Mouse (Mus musculus) hindbrain, postnatal 0 days (tissue): ENCODE results near the gene Snx17. TPM values are rescaled to one million over a fixed set of nuclear protein-coding genes. Genes with fewer than 3 reads are reported as not detected.

ENCODE experiments used
- ATAC-seq: fragments of 200-750 bp; cut with Nextera tagmentation; 2 replicates; pipeline ENCODE4 v1.8.0; 2017; ENCODE audit warnings: mild to moderate bottlenecking, moderate TSS enrichment, moderate library complexity
- DNase-seq: peaks from one replicate; pipeline ENCODE4 v3.0.0-alpha.2; 2015; ENCODE audit warnings: low spot score
- H3K27ac ChIP-seq: fragments of 300-500 bp; sonication (generic); 2 replicates; pipeline ENCODE4 v1.5.1; 2014; ENCODE audit warnings: mild to moderate bottlenecking
- H3K27me3 ChIP-seq: fragments of 300-500 bp; sonication (generic); 2 replicates; pipeline ENCODE4 v1.6.1; 2014; ENCODE audit warnings: low read length, mixed read lengths; ENCODE audit not compliant: insufficient read depth
- H3K36me3 ChIP-seq: fragments of 300-500 bp; sonication (generic); 2 replicates; pipeline ENCODE4 v1.6.1; 2014; ENCODE audit warnings: low read length, mixed read lengths; ENCODE audit not compliant: insufficient read depth
- H3K4me1 ChIP-seq: fragments of 300-500 bp; sonication (generic); 2 replicates; pipeline ENCODE4 v1.6.1; 2014; ENCODE audit warnings: antibody characterized with exemption, low read length, mixed read lengths; ENCODE audit not compliant: insufficient read depth
- H3K4me2 ChIP-seq: fragments of 300-500 bp; sonication (generic); 2 replicates; pipeline ENCODE4 v1.6.1; 2014; ENCODE audit warnings: low read depth, mild to moderate bottlenecking, low read length, moderate library complexity, mixed read lengths
- H3K4me3 ChIP-seq: fragments of 300-500 bp; sonication (generic); 2 replicates; pipeline ENCODE4 v1.5.1; 2014; ENCODE audit warnings: low read length
- H3K9ac ChIP-seq: fragments of 300-500 bp; sonication (generic); replicated peaks from 2 replicates; pipeline ENCODE4 v1.6.1; 2014; ENCODE audit warnings: mild to moderate bottlenecking, low read length, moderate library complexity, mixed read lengths
- H3K9me3 ChIP-seq: fragments of 300-500 bp; sonication (generic); 2 replicates; pipeline ENCODE4 v1.6.1; 2016; ENCODE audit warnings: low read length, mixed read lengths
- CTCF ChIP-seq: IDR thresholded peaks from 2 replicates; pipeline ENCODE4 v1.5.1; 2016; ENCODE audit warnings: antibody characterized with exemption, control low read depth, low read depth
- WGBS: fragments of 180-500 bp; shearing (Covaris S2); extraction: QIAGEN DNeasy Blood & Tissue Kit; methylation state at CpG from one replicate; pipeline ENCODE4 v1.1.7; 2014; 5-methylcytosine and 5-hydroxymethylcytosine counted together
- polyA plus RNA-seq: library from polyadenylated mRNA; unstranded; fragments of >200 nt; fragmentation: Nextera tagmentation; extraction: Ambion mirVana; gene quantifications from 2 replicates; pipeline ENCODE4 v1.2.1, GENCODE M21; 2015
- total RNA-seq: library from RNA; depleted of rRNA; stranded (reverse); fragments of >200 nt; gene quantifications from 2 replicates; pipeline ENCODE4 v1.2.3, GENCODE M21; 2014

Gene Snx17
- total and polyA plus RNA-seq, 2 experiments from 2014 or later, result 112 to 116 TPM

- H3K27ac ChIP-seq, result no peak overlapping the region
- H3K4me3 ChIP-seq, result no peak overlapping the region
- WGBS, result 93% methylated on average over 10 of the region's 10 CpGs
- peaks cover 5% of the 10 kb centered on the region; the same call in 1 of the 2 replicates for H3K9me3 ChIP-seq
- no peak overlapping the region for H3K4me2 ChIP-seq
- no peaks in the 10 kb centered on the region for H3K27me3 ChIP-seq
- no peak overlapping the region for H3K9ac ChIP-seq
- ATAC-seq (no peak), DNase-seq (no peak)
- peaks cover 61% of the 10 kb centered on the region for H3K36me3 ChIP-seq
- no peak for TF ChIP-seq CTCF
- peaks cover 13% of the 10 kb centered on the region for H3K4me1 ChIP-seq
Measured at GRCm38 (mm10) chr5:31196207-31196606, 3.2 kb downstream of the Snx17 start.

- Histone ChIP-seq H3K9ac (no peak overlapping the region), H3K4me2 (no peak overlapping the region), H3K27ac (no peak overlapping the region), H3K9me3 (peaks cover 5% of the 10 kb centered on the region; the same call in 1 of the 2 replicates), H3K36me3 (peaks cover 59% of the 10 kb centered on the region), H3K27me3 (no peaks in the 10 kb centered on the region), H3K4me3 (no peak overlapping the region), H3K4me1 (peaks cover 9% of the 10 kb centered on the region)
- WGBS, result 93% methylated on average over 12 of the region's 12 CpGs
- DNase-seq (no peak), ATAC-seq (no peak)
- TF ChIP-seq CTCF, result no peak
Measured at GRCm38 (mm10) chr5:31197072-31197471, 4.0 kb downstream of the Snx17 start.

- Histone ChIP-seq H3K4me2 (no peak overlapping the region), H3K9me3 (peaks cover 5% of the 10 kb centered on the region; the same call in 1 of the 2 replicates), H3K36me3 (peaks cover 62% of the 10 kb centered on the region), H3K27me3 (no peaks in the 10 kb centered on the region), H3K4me1 (peaks cover 11% of the 10 kb centered on the region; the same call in 1 of the 2 replicates), H3K9ac (no peak overlapping the region), H3K27ac (no peak overlapping the region), H3K4me3 (no peak overlapping the region)
- no peak for TF ChIP-seq CTCF
- DNase-seq (no peak), ATAC-seq (no peak)
- 83% methylated on average over 9 of the region's 9 CpGs for WGBS
Measured at GRCm38 (mm10) chr5:31198170-31198569, 5.1 kb downstream of the Snx17 start.

GRCm38 (mm10) chr5:31198616-31199320 lies 5.7 kb downstream of the Snx17 start:
- Histone ChIP-seq H3K36me3 (peaks cover 68% of the 10 kb centered on the region), H3K27ac (no peak overlapping the region), H3K27me3 (no peaks in the 10 kb centered on the region), H3K4me1 (peaks cover 10% of the 10 kb centered on the region; the same call in 1 of the 2 replicates), H3K4me2 (no peak overlapping the region), H3K4me3 (no peak overlapping the region), H3K9ac (no peak overlapping the region), H3K9me3 (peaks cover 5% of the 10 kb centered on the region; the same call in 1 of the 2 replicates)
- DNase-seq (no peak), ATAC-seq (no peak)
- TF ChIP-seq CTCF, result no peak
- WGBS, result 79% methylated on average over 5 of the region's 5 CpGs

GRCm38 (mm10) chr5:31199321-31199892 lies 6.4 kb downstream of the Snx17 start:
- Histone ChIP-seq H3K4me2 (no peak overlapping the region), H3K9ac (no peak overlapping the region), H3K27ac (no peak overlapping the region), H3K4me1 (peaks cover 5% of the 10 kb centered on the region; the same call in 1 of the 2 replicates), H3K4me3 (no peak overlapping the region), H3K9me3 (peaks cover 5% of the 10 kb centered on the region; the same call in 1 of the 2 replicates), H3K27me3 (no peaks in the 10 kb centered on the region), H3K36me3 (peaks cover 69% of the 10 kb centered on the region)
- no peak for DNase-seq
- WGBS, result 89% methylated on average over 19 of the region's 19 CpGs
- ATAC-seq, result no peak
- no peak for TF ChIP-seq CTCF

- Histone ChIP-seq H3K9me3 (peaks cover 5% of the 10 kb centered on the region; the same call in 1 of the 2 replicates), H3K4me2 (no peak overlapping the region), H3K27ac (no peak overlapping the region), H3K4me1 (peaks cover 5% of the 10 kb centered on the region; the same call in 1 of the 2 replicates), H3K4me3 (no peak overlapping the region), H3K36me3 (peaks cover 68% of the 10 kb centered on the region), H3K9ac (no peak overlapping the region), H3K27me3 (no peaks in the 10 kb centered on the region)
- TF ChIP-seq CTCF, result peak; percentile 55
- ATAC-seq, result no peak
- DNase-seq, result peak; percentile 31
- WGBS, result 78% methylated on average over 9 of the region's 9 CpGs
Measured at GRCm38 (mm10) chr5:31199893-31200292, 6.9 kb downstream of the Snx17 start.
